Mouse (Mus musculus) layer of hippocampus, postnatal 25 days (tissue): ENCODE measurements around the gene Camsap3. TPM values are rescaled to one million over a fixed set of nuclear protein-coding genes. Genes with fewer than 3 reads are reported as not detected.

ENCODE experiments used
- DNase-seq, 2 experiments: peaks; one replicate each; pipeline ENCODE4 v3.0.0; 2022; ENCODE audit warnings: mixed read lengths in 2 of 2, low spot score in 1 of 2; ENCODE audit errors: extremely low spot score in 1 of 2
- total RNA-seq, 2 experiments: library from RNA; stranded (reverse); gene quantifications; 2 replicates each; pipeline ENCODE4 v1.2.3; 2021

The Camsap3 gene
- total RNA-seq, 2 experiments from 2014 or later: 35.5 to 38.1 TPM

- DNase-seq: no peak
These were observed 12.1 kb downstream of the Camsap3 start for GRCm38 (mm10) chr8:3599219-3599618.

GRCm38 (mm10) chr8:3600401-3600800 is 13.3 kb downstream of the Camsap3 start:
- no peak for DNase-seq

- no peak for DNase-seq
These were observed 16.3 kb downstream of the Camsap3 start for GRCm38 (mm10) chr8:3603439-3603838.

- no peak for DNase-seq
These were observed 19.5 kb downstream of the Camsap3 start for GRCm38 (mm10) chr8:3606593-3606992.

- no peak for DNase-seq
These were observed 20.7 kb downstream of the Camsap3 start for GRCm38 (mm10) chr8:3607822-3608221.

GRCm38 (mm10) chr8:3609046-3609815 is 22.1 kb downstream of the Camsap3 start:
- DNase-seq: no peak

- no peak for DNase-seq
These were observed 22.7 kb downstream of the Camsap3 start for GRCm38 (mm10) chr8:3609816-3610150.

- peak; percentile 96 to 97 for DNase-seq
These were observed 34.3 kb downstream of the Camsap3 start, which contains the start of the genes Xab2 and Pet100 for GRCm38 (mm10) chr8:3621199-3621970. Gene Xab2, minus strand, starts transcription at chr8:3621316. Gene Pet100, plus strand, starts transcription at chr8:3621548.

- DNase-seq: no peak
These were observed 35.0 kb downstream of the Camsap3 start for GRCm38 (mm10) chr8:3622119-3622518.

GRCm38 (mm10) chr8:3625445-3625844 is 38.4 kb downstream of the Camsap3 start, which contains the start of gene Pcp2:
Gene Pcp2, minus strand, starts transcription at chr8:3625545.
- no peak for DNase-seq

- no peak for DNase-seq
These were observed 39.9 kb downstream of the Camsap3 start for GRCm38 (mm10) chr8:3626971-3627370.

- no peak for DNase-seq
These were observed 40.9 kb downstream of the Camsap3 start for GRCm38 (mm10) chr8:3628014-3628413.

- peak; percentile 56 to 58 for DNase-seq
These were observed 43.8 kb downstream of the Camsap3 start, which contains the start of gene Stxbp2 for GRCm38 (mm10) chr8:3630647-3631477. Gene Stxbp2, plus strand, starts transcription at chr8:3630955.

GRCm38 (mm10) chr8:3631478-3631875 is 44.4 kb downstream of the Camsap3 start:
- no peak for DNase-seq

GRCm38 (mm10) chr8:3645804-3646203 is 58.7 kb downstream of the Camsap3 start:
- no peak for DNase-seq

- no peak for DNase-seq
These were observed 59.9 kb downstream of the Camsap3 start for GRCm38 (mm10) chr8:3646824-3647531.

GRCm38 (mm10) chr8:3647561-3647960 is 60.5 kb downstream of the Camsap3 start:
- DNase-seq: no peak

- DNase-seq: no peak
These were observed 61.2 kb downstream of the Camsap3 start for GRCm38 (mm10) chr8:3648268-3648667.

- DNase-seq: no peak
These were observed 61.9 kb downstream of the Camsap3 start for GRCm38 (mm10) chr8:3648990-3649389.

GRCm38 (mm10) chr8:3652845-3653244 is 65.8 kb downstream of the Camsap3 start:
- DNase-seq: no peak
